Mouse (Mus musculus) bone marrow, adult 2 months (tissue): ENCODE results near the gene Pgm2. TPM values are rescaled to one million over a fixed set of nuclear protein-coding genes. Genes with fewer than 3 reads are reported as not detected.

Experiments used
- H3K27ac ChIP-seq: fragments of 200-500 bp; 2 replicates; pipeline ENCODE4 v1.5.1; 2012; ENCODE audit warnings: low read depth, mild to moderate bottlenecking, control low read depth, inconsistent platforms, low read length; ENCODE audit not compliant: control insufficient read depth, poor library complexity, insufficient read depth
- H3K4me1 ChIP-seq: fragments of 200-500 bp; 2 replicates; pipeline ENCODE4 v1.6.1; 2011; ENCODE audit warnings: low read length; ENCODE audit not compliant: control insufficient read depth, insufficient read depth
- H3K4me3 ChIP-seq: fragments of 200-500 bp; replicated peaks from 2 replicates; pipeline ENCODE3; 2011; ENCODE audit warnings: mild to moderate bottlenecking, low read depth, low read length, control low read depth; ENCODE audit not compliant: control insufficient read depth
- CTCF ChIP-seq: fragments of 200-500 bp; IDR thresholded peaks from 2 replicates; pipeline ENCODE4 v1.5.1; 2011; ENCODE audit warnings: low read length, control low read depth; ENCODE audit not compliant: control insufficient read depth, insufficient read depth
- POLR2A ChIP-seq: fragments of 200-500 bp; IDR thresholded peaks from 2 replicates; pipeline ENCODE4 v1.6.1; 2011; ENCODE audit warnings: low read depth, mild to moderate bottlenecking, control low read depth, low read length, borderline replicate concordance; ENCODE audit not compliant: control insufficient read depth
- WGBS: fragments of 180-500 bp; shearing (Covaris S2); methylation state at CpG from one replicate; pipeline ENCODE4 v1.1.7; 2018; 5-methylcytosine and 5-hydroxymethylcytosine counted together
- polyA plus RNA-seq: library from polyadenylated mRNA; stranded (reverse); fragments of >200 nt; gene quantifications from 2 replicates; pipeline ENCODE4 v1.2.4, GENCODE M21; 2011; ENCODE audit warnings: low replicate concordance; ENCODE audit not compliant: missing spikeins, insufficient read depth, insufficient read length

Gene Pgm2
- polyA plus RNA-seq, 1 experiment: 19.3 TPM

DNA sequence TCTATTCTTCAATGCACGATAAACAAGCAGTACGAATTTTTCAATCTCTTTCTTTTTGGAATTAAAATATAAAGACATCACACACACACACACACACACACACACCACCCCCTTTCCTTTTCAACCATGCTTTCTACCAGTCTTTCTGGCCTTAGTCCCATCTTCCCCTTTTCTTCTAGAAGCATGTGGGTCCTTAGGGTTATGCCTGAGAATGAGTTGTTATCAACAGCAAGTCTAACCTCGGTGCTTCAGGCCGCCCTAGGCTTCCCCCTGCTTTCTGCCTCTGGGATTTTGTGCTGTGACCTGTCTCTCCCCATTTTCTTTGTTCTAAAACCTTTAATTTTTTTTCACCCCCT is 13.3 kb upstream of the Pgm2 start:
- H3K4me3 ChIP-seq: no peak overlapping the region
- no peak for TF ChIP-seq CTCF
- TF ChIP-seq POLR2A: no peak
- H3K27ac ChIP-seq: no peak overlapping the region
- 32% methylated on average over 4 of the region's 4 CpGs for WGBS
- no peaks in the 10 kb centered on the region; the same call in 1 of the 2 replicates for H3K4me1 ChIP-seq

DNA sequence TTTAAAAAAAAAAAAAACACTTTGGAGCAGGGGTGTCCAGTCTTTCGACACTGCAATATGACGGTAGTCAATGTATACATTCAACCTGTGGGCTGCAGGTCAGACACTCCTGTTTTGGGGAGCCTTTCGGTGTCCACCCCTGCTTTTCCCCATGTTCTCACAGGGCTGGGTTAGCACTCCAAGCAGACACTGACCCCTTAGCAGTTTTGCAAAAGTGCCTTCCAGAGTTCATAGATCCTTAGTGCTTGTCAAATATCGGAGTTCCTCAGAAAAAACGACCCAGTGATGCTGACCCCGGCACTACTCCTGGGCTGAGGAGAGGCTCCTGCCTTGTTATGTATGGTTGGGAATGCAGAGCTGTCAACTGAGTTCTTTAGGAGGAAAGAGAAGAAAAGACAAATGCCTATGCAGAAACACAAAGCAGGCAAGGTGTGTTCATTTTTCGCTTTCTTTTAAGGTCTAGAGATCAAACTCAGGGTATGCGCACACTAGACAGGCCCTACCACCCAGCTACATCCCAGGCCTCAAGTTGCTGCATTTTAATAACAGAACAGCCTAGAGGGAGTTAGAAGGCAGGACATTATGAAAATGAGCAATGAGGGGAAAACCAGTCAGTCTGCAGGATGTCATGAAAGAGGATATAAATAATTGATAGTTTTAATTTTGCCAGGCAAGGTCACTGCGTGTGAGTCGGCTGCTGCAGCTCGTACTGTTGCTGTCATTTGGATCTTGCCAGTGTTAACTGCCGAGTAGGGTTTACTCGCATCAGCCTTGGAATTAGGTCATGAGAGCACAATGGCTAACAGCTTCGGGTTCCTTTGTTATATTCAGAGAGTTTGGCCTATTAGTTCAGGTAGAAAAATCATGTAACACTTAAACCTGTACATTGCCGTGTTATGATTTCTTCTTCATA is 9.0 kb upstream of the Pgm2 start:
- Histone ChIP-seq H3K4me3 (no peak overlapping the region), H3K27ac (no peak overlapping the region), H3K4me1 (no peaks in the 10 kb centered on the region; the same call in 1 of the 2 replicates)
- 85% methylated on average over 15 of the region's 15 CpGs for WGBS
- TF ChIP-seq CTCF (no peak), POLR2A (no peak)

DNA sequence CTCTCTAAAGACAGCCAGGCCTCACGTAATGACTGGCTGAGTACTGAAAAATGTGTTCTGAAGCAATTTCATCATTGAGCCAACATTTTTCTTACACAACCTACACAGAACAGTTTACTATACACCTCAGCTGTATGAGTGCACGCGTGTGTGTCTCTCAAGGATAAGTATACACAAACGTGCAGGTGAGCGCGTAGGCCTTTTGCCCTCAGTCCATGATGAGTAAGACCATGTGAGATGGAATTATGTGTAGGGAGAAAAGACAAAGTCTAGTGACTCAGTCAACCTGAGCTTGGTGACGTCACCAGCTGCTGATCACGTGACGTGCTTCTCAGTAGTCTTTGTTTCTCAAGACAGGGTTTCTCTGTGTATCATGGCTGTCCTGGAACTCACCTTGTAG is 7.3 kb upstream of the Pgm2 start:
- TF ChIP-seq POLR2A (no peak), CTCF (no peak)

DNA sequence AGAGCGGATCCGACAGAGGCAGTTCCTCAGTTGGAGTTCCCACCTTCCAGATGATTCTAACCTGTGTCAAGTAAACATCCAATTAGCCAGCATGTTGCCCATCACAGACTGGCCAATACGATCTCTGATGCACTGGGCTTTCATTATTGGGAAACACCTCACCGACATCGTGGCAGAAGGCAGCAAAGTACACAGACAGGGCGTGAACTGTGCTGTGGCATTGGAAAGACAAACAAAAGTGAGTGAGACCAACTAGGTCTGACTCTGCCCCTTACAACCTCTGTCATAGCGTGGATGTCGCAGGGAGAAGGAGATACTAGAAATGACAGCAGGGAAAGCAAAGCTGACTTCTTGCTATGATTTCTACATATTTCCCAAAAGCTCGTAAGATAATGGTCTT is 4.0 kb upstream of the Pgm2 start:
- Histone ChIP-seq H3K4me3 (no peak overlapping the region), H3K27ac (no peak overlapping the region), H3K4me1 (no peaks in the 10 kb centered on the region; the same call in 1 of the 2 replicates)
- 86% methylated on average over 9 of the region's 9 CpGs for WGBS
- TF ChIP-seq POLR2A (no peak), CTCF (no peak)

More for the DNA sequence above, 7.3 kb upstream of the Pgm2 start:
- no peak overlapping the region for H3K27ac ChIP-seq
- H3K4me3 ChIP-seq: no peak overlapping the region
- 83% methylated on average over 9 of the region's 9 CpGs for WGBS
- no peaks in the 10 kb centered on the region; the same call in 1 of the 2 replicates for H3K4me1 ChIP-seq

DNA sequence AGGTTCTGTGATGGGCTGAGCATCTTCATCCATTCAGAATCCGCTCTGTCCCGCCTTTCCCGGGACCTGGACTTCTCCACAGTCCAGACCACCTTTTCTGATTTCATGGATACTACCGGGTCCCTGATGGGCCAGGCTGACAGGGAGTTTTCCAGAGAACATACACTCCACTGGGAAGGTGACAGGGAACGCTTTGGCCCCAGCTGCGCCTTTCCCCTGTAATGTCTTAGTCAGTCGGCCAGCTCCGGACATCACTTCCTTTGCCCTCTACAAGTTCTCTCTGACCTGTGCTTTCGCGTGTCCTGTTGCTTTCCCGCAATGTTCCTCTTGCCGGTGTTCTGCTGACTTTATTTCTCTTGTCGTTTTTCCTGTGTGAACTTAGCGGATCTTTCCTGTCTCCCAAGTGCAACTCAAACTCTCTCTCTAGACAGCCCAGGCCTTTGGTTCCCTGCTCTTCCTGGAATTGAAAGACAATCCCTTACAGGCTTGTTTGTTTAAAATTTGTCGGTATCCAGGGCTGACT is 660 bp downstream of the Pgm2 start:
- no peak for TF ChIP-seq CTCF
- TF ChIP-seq POLR2A: no peak
- H3K4me3 ChIP-seq: peak overlapping the region; percentile 81
- peak overlapping the region; percentile 70; the same call in 1 of the 2 replicates for H3K27ac ChIP-seq
- peaks cover 2% of the 10 kb centered on the region for H3K4me1 ChIP-seq
- 2% methylated on average over 15 of the region's 15 CpGs for WGBS

DNA sequence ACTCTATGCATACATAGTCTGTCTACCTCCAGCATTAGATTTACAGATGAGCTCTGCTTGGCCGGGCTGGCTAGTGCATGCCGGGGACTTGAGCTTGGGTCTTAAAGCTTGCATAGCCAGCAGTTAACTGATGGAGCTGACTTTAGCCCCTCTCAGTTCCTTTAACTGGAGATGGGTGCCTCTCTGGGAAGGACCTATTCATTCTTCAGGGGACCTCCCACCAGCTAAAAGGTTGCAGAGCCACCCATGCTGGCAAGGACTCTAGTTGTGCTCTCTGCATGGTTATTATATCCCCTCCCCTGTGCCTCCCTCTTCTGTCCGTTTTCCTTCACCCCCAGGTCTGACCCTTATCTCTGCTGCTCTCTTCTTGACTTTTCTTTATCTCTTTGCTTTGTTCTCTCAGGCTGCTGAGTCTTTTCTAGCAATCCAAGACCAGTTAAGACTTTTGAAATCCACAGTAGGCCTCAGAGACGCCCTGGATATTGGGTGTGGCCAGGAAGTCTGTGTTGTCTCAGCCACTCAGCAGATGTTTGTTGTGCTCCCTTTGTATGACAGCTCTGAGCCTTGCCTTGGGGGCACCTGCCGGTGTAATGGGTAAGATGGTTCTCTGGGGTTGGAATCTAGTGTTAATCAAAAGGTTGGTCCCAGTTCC is 2.7 kb downstream of the Pgm2 start:
- no peak overlapping the region for H3K27ac ChIP-seq
- H3K4me1 ChIP-seq: peaks cover 2% of the 10 kb centered on the region
- no peak overlapping the region for H3K4me3 ChIP-seq
- TF ChIP-seq CTCF: no peak
- no peak for TF ChIP-seq POLR2A
- WGBS: 60% methylated on average over 5 of the region's 5 CpGs

DNA sequence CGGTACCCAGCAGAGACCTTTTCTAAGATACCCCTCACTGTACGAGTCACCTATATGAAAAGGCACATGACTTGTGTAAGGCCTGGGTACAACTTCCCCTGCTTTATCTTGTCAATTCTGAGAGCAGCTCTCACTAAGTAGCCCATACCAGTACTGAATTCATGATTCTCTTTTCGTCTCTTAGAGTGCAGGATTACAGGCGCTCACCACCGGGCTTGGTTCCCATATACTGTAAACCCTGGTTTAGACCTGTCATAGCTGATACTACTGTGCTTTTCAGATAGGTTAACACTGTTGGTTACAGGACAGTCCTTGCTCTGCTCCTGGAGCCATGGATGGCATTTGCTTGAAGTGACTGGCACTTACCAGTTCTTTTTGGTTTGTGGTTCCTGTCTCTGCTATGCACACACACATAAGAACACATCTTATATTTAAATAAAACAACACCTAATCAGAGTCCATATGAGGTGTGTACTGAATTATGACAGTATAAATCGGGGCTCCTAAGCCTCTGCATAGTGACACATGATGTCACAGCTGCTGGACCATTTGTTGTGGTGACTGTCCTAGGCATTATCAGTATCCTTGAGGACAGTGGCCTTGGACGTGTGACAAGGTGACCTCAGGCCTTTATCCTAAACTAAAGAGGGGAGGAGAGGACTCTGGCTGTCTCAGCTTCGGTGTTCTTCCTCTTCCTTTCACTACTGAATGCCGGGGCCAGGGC is 9.4 kb downstream of the Pgm2 start:
- no peak overlapping the region for H3K27ac ChIP-seq
- TF ChIP-seq POLR2A: no peak
- TF ChIP-seq CTCF: no peak
- peaks cover 4% of the 10 kb centered on the region; the same call in 1 of the 2 replicates for H3K4me1 ChIP-seq
- no peak overlapping the region for H3K4me3 ChIP-seq
- 42% methylated on average over 9 of the region's 9 CpGs for WGBS

DNA sequence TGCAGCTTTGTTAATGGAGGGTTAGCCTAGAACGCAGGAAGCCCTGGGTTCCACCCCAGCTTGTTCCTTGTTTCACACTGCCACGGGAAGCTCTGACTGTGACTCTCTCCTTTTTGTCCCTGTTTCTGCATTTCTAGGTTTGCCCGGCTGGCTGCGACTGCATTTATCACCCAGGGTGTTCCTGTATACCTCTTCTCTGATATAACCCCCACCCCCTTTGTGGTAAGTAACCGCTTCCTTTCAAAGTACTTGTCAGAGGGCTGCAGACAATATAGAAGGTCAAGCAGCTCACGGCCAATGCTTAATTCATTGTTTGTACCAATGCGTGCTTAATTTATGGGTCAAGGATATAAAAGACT is 9.9 kb downstream of the Pgm2 start:
- peaks cover 4% of the 10 kb centered on the region; the same call in 1 of the 2 replicates for H3K4me1 ChIP-seq
- H3K4me3 ChIP-seq: no peak overlapping the region
- H3K27ac ChIP-seq: no peak overlapping the region
- 5% methylated on average over 7 of the region's 7 CpGs for WGBS
- TF ChIP-seq CTCF (no peak), POLR2A (no peak)
